Mouse (Mus musculus) CH12.LX (cell line): ENCODE data around the gene Ccno.

ENCODE experiments used
- CHD1 ChIP-seq: IDR thresholded peaks from 2 replicates; pipeline ENCODE4 v1.6.1; 2012; ENCODE audit warnings: low read depth, low read length, improper control_type of control experiment, inconsistent platforms
- CHD2 ChIP-seq: IDR thresholded peaks from 2 replicates; pipeline ENCODE4 v1.6.1; 2011; ENCODE audit warnings: low read length, improper control_type of control experiment
- CTCF ChIP-seq, 2 experiments: IDR thresholded peaks in 1 of 2; conservative IDR thresholded peaks in 1 of 2; 2 replicates each; pipeline ENCODE4 v1.5.1; 2011 to 2012; ENCODE audit warnings: low read depth in 2 of 2, low read length in 2 of 2, improper control_type of control experiment in 1 of 2, inconsistent platforms in 1 of 2, mild to moderate bottlenecking in 1 of 2, moderate library complexity in 1 of 2
- E2F4 ChIP-seq: IDR thresholded peaks from 2 replicates; pipeline ENCODE4 v1.6.1; 2011; ENCODE audit warnings: low read depth, low read length, improper control_type of control experiment; ENCODE audit not compliant: insufficient replicate concordance
- EP300 ChIP-seq: IDR thresholded peaks from 2 replicates; pipeline ENCODE4 v1.6.1; 2011; ENCODE audit warnings: low read length, improper control_type of control experiment
- JUND ChIP-seq: conservative IDR thresholded peaks from 2 replicates; pipeline ENCODE4 v1.6.1; 2011; ENCODE audit warnings: low read depth, low read length, improper control_type of control experiment
- MAX ChIP-seq: IDR thresholded peaks from 2 replicates; pipeline ENCODE4 v1.6.1; 2011; ENCODE audit warnings: low read length, improper control_type of control experiment
- PAX5 ChIP-seq: IDR thresholded peaks from 2 replicates; pipeline ENCODE4 v1.6.1; 2012; ENCODE audit warnings: low read length, inconsistent platforms, mixed read lengths
- POLR2A ChIP-seq: IDR thresholded peaks from 2 replicates; pipeline ENCODE4 v1.6.1; 2011; ENCODE audit warnings: low read depth, mild to moderate bottlenecking, improper control_type of control experiment, low read length
- POLR2AphosphoS2 ChIP-seq: IDR thresholded peaks from 2 replicates; pipeline ENCODE4 v1.6.1; 2011; ENCODE audit warnings: low read depth, low read length, improper control_type of control experiment
- SIN3A ChIP-seq: IDR thresholded peaks from 2 replicates; pipeline ENCODE4 v1.6.1; 2012; ENCODE audit warnings: low read length, improper control_type of control experiment, inconsistent platforms
- USF1 ChIP-seq: IDR thresholded peaks from 2 replicates; pipeline ENCODE4 v1.6.1; 2014; ENCODE audit warnings: low read depth, mild to moderate bottlenecking, inconsistent platforms, low read length, improper control_type of control experiment
- ZNF384 ChIP-seq: IDR thresholded peaks from 2 replicates; pipeline ENCODE4 v1.6.1; 2012; ENCODE audit warnings: low read depth, low read length, improper control_type of control experiment, inconsistent platforms

DNA sequence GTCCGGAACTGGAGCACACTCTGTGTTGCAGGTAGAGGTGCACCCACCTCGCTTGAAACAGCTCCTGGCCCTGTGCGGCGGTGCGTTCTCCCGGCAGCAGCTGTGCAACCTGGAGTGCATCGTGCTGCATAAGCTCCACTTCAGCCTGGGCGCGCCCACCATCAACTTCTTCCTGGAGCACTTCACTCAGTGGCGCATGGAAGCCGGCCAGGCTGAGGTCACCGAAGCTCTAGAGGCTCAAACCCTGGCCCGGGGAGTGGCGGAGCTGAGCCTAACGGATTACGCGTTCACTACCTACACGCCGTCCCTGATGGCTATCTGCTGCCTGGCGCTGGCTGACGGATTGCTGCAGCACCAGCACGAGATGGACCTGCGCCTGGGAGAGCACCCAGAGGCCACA lies 1.9 kb downstream of the Ccno start:
- no peak for TF ChIP-seq SIN3A
- no peak for TF ChIP-seq EP300
- no peak for TF ChIP-seq CHD2
- TF ChIP-seq E2F4 = no peak
- no peak for TF ChIP-seq USF1
- TF ChIP-seq CTCF (conservative IDR thresholded peaks at IDR 0.05 in 1 of 2, IDR thresholded peaks at IDR 0.05 in 1 of 2; ENCODE audit: low read depth in 2 of 2, low read length in 2 of 2) = no peak
- TF ChIP-seq PAX5 = no peak
- no peak for TF ChIP-seq JUND
- no peak for TF ChIP-seq CHD1
- TF ChIP-seq POLR2AphosphoS2 = no peak
- TF ChIP-seq MAX = no peak
- TF ChIP-seq ZNF384 = no peak
- TF ChIP-seq POLR2A = no peak
